Mouse (Mus musculus): ENCODE results near the gene Col23a1.

DNA sequence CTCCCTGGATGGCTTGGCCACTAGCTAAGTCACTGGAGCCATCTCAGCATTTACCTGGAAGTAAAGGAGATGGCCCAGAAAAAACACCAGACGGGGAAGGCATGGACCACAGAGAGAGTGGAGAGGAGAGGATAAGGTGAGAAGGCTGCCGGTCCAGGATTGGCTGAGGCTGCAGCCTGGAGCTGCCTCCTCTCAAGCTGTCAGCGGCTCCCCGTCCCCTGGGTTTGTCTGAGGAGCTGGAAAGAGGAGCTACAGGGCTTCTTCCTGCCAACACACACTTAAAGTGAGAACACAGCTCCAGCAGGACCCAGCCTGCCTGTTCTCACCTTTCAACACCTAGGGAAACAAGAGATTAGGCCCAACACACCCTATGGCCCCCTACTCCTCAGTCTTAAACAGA lies 168.9 kb downstream of the Col23a1 start:
- no peak for TF ChIP-seq POLR2A (IDR thresholded peaks at IDR 0.05; ENCODE audit: insufficient read length, low read depth)
- no peak for TF ChIP-seq CEBPB (IDR thresholded peaks at IDR 0.05; ENCODE audit: insufficient read depth, poor library complexity, severe bottlenecking)
- TF ChIP-seq USF1 (IDR thresholded peaks at IDR 0.05; ENCODE audit: low read depth), result no peak
- no peak for TF ChIP-seq MYOG (IDR thresholded peaks at IDR 0.05; ENCODE audit: control insufficient read depth in 1 of 3, insufficient read depth in 1 of 3, insufficient read length in 2 of 3, low read depth in 2 of 3)
- no peak for TF ChIP-seq TCF12 (IDR thresholded peaks at IDR 0.05; ENCODE audit: insufficient read depth, poor library complexity, severe bottlenecking)
- TF ChIP-seq REST (IDR thresholded peaks at IDR 0.05; ENCODE audit: insufficient read depth, insufficient read length), result no peak
- no peak for TF ChIP-seq MAX (IDR thresholded peaks at IDR 0.05; ENCODE audit: low read depth)
- no peak for TF ChIP-seq MYOD1 (IDR thresholded peaks at IDR 0.05; ENCODE audit: control insufficient read depth in 1 of 3, insufficient read length in 2 of 3, low read depth in 2 of 3)
- no peak for TF ChIP-seq SRF (IDR thresholded peaks at IDR 0.05; ENCODE audit: control insufficient read depth, insufficient read length, low read depth)
- no peak for TF ChIP-seq TCF3 (IDR thresholded peaks at IDR 0.05; ENCODE audit: insufficient read length, low read depth)
- TF ChIP-seq POLR2AphosphoS2 (IDR thresholded peaks at IDR 0.05; ENCODE audit: insufficient read length, low read depth), result no peak

Measured in myocyte (in vitro differentiated cells).